Mouse (Mus musculus) gastrocnemius, adult 2 months (tissue): Measurements from ENCODE around the gene Etv2. TPM values are rescaled to one million over a fixed set of nuclear protein-coding genes. Genes with fewer than 3 reads are reported as not detected.
A peak's percentile ranks its signal among the peaks of the same experiment; 100 is the strongest.

ENCODE experiments used
- DNase-seq: peaks from one replicate; pipeline ENCODE4 v3.0.0; 2022
- H3K27ac ChIP-seq: fragments of 200-600 bp; 2 replicates; pipeline ENCODE4 v1.8.1; 2022; ENCODE audit warnings: mild to moderate bottlenecking
- H3K4me3 ChIP-seq: fragments of 200-600 bp; 2 replicates; pipeline ENCODE4 v1.8.1; 2022; ENCODE audit warnings: mild to moderate bottlenecking, moderate library complexity
- CTCF ChIP-seq: fragments of 200-600 bp; IDR thresholded peaks from 2 replicates; pipeline ENCODE4 v1.8.1; 2022; ENCODE audit warnings: antibody characterized with exemption, mild to moderate bottlenecking, moderate library complexity
- intact Hi-C: fragments of 180-260 bp; cut with DNase I; formaldehyde crosslinking; loops from one replicate; pipeline ENCODE4 v1.15.1; 2025
- microRNA-seq: library from miRNA; unstranded; fragments of <30 nt; microRNA quantifications from one replicate; pipeline ENCODE4 v1.2.0, GENCODE M21; 2021
- total RNA-seq, 2 experiments: library from RNA; stranded (reverse); gene quantifications; 2 replicates each; pipeline ENCODE4 v1.2.3; 2021

Etv2 gene
- total RNA-seq, 2 experiments from 2014 or later, result not detected

DNA sequence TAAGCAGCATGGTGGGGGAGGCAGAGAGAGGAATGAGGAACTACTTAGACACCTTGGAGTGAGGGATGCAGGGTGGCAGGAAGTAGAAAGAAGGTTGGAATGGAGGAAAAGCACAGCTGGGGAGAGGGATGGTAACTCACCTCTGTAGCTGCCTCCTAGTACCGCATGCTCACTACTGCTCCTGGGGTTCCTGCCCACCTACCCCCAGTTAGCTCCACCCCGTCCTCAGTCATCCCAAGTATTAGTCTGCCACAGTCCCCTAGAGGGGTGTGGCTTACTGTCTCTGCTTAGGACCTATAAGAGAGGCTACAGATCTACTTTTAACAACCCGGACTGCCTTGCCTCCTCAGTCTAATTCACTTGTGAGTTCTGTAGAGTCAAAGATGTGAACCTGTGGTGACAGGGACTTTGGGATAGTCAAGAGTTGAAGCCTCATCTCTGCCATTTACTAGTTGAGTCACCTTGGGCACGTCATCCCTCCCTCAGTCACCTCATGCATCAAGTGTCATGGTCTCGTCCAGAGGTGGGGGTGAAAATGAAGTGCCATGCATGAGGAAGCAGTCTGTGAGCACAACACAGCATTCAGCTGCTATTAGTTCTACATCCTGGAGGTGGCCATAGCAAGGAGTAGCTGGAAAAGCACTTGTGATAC, 42.8 kb downstream of the Etv2 start:
- intact Hi-C loops, result loop anchor here (10.0 kb wide), 1 partner anchor 382 kb away; the partner anchor contains the start of genes Fam187b and Lsr
- TF ChIP-seq CTCF, result no peak
- H3K27ac ChIP-seq, result no peak overlapping the region
- no peak for DNase-seq
- H3K4me3 ChIP-seq, result no peak overlapping the region

DNA sequence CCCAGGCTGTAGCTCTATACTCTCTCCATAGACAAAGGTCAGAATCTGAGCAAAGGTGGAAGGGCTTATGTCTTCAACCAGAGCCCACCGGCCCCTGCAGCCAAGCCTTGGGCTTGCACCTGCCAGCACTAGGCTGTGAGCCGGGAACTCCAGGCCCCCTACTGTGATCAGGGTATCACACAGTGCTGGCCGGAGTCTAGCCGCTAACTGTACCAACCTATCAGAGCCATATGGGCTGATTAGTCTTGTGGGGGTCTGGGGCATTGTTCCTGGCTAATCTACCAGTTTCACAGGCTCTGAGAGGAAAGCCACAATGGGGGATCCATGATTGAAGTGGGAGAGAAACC, 44.1 kb downstream of the Etv2 start:
- Histone ChIP-seq H3K4me3 (no peak overlapping the region), H3K27ac (no peak overlapping the region)
- intact Hi-C loops, result loop anchor here (10.0 kb wide), 1 partner anchor 383 kb away; the partner anchor contains the start of genes Fam187b and Lsr
- TF ChIP-seq CTCF, result no peak
- DNase-seq, result no peak

DNA sequence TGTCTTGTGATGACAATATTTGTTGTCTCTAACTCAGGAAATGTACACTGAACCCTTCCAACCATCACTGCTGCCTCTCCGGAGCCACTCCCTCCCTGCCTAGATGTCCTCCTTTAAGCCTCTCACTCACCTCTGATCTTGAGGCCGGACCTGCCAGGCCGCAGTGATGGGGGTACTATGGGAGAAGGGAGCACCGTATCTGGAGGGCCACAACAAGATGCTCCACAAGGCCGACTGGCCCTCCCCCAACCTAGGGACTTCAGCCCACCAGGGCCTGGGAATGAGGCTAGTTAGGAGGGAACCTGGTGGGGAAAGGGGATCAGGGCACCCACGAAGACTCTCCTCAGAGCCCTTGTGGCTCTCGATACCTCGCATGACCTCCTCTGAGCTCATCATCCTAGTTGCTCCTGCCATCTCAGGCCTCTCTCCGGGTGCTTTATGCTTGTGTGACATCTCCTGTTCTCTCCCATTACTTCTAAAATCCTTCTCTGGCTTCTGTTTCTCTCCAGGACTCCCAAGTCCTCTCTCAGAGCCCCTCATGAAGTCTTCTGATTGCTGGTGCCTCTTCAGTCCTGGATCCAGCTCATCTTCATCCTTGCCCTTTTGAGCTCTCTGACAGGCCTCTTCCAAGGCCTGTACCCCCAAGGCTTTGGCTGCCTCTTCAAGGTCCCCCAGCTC, 44.6 kb downstream of the Etv2 start:
- TF ChIP-seq CTCF, result no peak
- intact Hi-C loops, result loop anchor here (10.0 kb wide), 1 partner anchor 384 kb away; the partner anchor contains the start of genes Fam187b and Lsr
- DNase-seq, result no peak
- no peak overlapping the region for H3K27ac ChIP-seq
- H3K4me3 ChIP-seq, result no peak overlapping the region

GRCm38 (mm10) chr7:30589435-30590301, 46.0 kb downstream of the Etv2 start:
- intact Hi-C loops, result loop anchor here (1.0 to 10.0 kb wide), 3 partner anchors 24 to 385 kb away; partner anchors contain the start of genes Fam187b and Lsr
- peak; percentile 97 for TF ChIP-seq CTCF
- peak overlapping the region; percentile 98 for H3K4me3 ChIP-seq
- H3K27ac ChIP-seq, result peak overlapping the region; percentile 97
- DNase-seq, result peak; percentile 89

GRCm38 (mm10) chr7:30588676-30589434, 46.8 kb downstream of the Etv2 start, which contains the start of gene Kmt2b:
Kmt2b (minus strand) TSS chr7:30588726.
- TF ChIP-seq CTCF, result no peak
- DNase-seq, result peak; percentile 99

GRCm38 (mm10) chr7:30587842-30588667, 47.6 kb downstream of the Etv2 start:
- intact Hi-C loops, result loop anchor here (2.0 kb wide), 1 partner anchor 33 kb away; no protein-coding TSS in a partner anchor
- peak overlapping the region; percentile 98 for H3K4me3 ChIP-seq
- TF ChIP-seq CTCF, result no peak
- peak overlapping the region; percentile 97 for H3K27ac ChIP-seq
- no peak for DNase-seq

More at GRCm38 (mm10) chr7:30588676-30589434, 46.8 kb downstream of the Etv2 start, which contains the start of gene Kmt2b:
- H3K27ac ChIP-seq, result peak within 1 kb of the TSS; percentile 97
- H3K4me3 ChIP-seq, result peak within 1 kb of the TSS; percentile 98
- intact Hi-C loops, result loop anchor here (1.0 to 2.0 kb wide), 2 partner anchors 24 to 34 kb away; no protein-coding TSS in a partner anchor

- intact Hi-C loops, result no loop called here
Measured at GRCm38 (mm10) chr7:30586455-30587020, 49.1 kb downstream of the Etv2 start.

GRCm38 (mm10) chr7:30585170-30585569, 50.5 kb downstream of the Etv2 start:
- Histone ChIP-seq H3K4me3 (no peak overlapping the region), H3K27ac (no peak overlapping the region)
- no peak for DNase-seq
- no peak for TF ChIP-seq CTCF
- intact Hi-C loops, result no loop called here

More at GRCm38 (mm10) chr7:30586455-30587020, 49.1 kb downstream of the Etv2 start:
- no peak overlapping the region for H3K27ac ChIP-seq
- TF ChIP-seq CTCF, result no peak
- H3K4me3 ChIP-seq, result peak overlapping the region; percentile 98
- DNase-seq, result no peak

DNA sequence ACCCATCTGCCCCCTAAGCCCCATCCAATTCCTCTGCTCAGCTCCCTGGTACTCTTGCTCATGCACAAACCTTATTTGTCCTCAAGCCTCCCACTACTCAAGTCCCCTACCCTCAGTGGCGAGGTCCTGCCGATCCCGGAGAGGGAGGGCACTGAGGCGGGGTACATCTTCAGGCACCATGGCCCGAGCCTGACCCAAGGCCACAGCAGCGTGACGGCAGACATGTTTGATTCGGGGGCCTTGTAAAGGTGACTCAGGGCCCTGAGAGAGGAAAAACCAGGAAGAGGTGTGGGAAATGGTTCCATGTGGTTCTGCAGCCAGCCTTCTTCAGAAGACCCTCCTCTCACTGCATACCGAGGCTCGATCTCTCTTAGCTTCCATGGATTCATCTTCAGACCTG, 51.3 kb downstream of the Etv2 start:
- TF ChIP-seq CTCF, result no peak
- no peak for DNase-seq
- H3K4me3 ChIP-seq, result no peak overlapping the region
- no peak overlapping the region for H3K27ac ChIP-seq
- intact Hi-C loops, result no loop called here

Small RNA genes lying within 50 kb of the gene (microRNA-seq; reads per million reads assigned to microRNA genes)
- not detected for gene Mir3569

Other genes with a start within 250 kb of the Etv2 start
- 1 to 10 TPM; 2.6 to 5.7 TPM for gene Tyrobp, start 222.1 kb downstream of the Etv2 start, total RNA-seq
- gene Hcst, start 216.0 kb downstream of the Etv2 start, total RNA-seq, result not detected
- under 1 TPM; 0.11 to 0.13 TPM for gene Nfkbid, start 214.1 kb downstream of the Etv2 start, total RNA-seq
- 1 to 10 TPM in 1 of 2 experiments, under 1 TPM in 1; 0.94 to 1.2 TPM for gene Aplp1, start 190.3 kb downstream of the Etv2 start, total RNA-seq
- gene Kirrel2, start 178.2 kb downstream of the Etv2 start, total RNA-seq, result not detected
- not detected for gene Nphs1, start 177.5 kb downstream of the Etv2 start, total RNA-seq
- gene Prodh2, start 142.2 kb downstream of the Etv2 start, total RNA-seq, result not detected
- under 1 TPM; 0.31 to 0.47 TPM for gene Arhgap33, start 100.8 kb downstream of the Etv2 start, total RNA-seq
- 1,000 to 10,000 TPM in 1 of 2 experiments, 100 to 1,000 TPM in 1; 867 to 2,532 TPM for gene Hspb6, start 83.7 kb downstream of the Etv2 start, total RNA-seq
- gene Proser3, start 83.6 kb downstream of the Etv2 start, total RNA-seq, result 1 to 10 TPM; 5.5 to 7.3 TPM
- gene Lin37, start 76.0 kb downstream of the Etv2 start, total RNA-seq, result 10 to 100 TPM in 1 of 2 experiments, 1 to 10 TPM in 1; 9.2 to 10.5 TPM
- 10 to 100 TPM; 53.8 to 62.5 TPM for gene U2af1l4, start 72.6 kb downstream of the Etv2 start, total RNA-seq
- gene Gm49396, start 72.5 kb downstream of the Etv2 start, total RNA-seq, result 1 to 10 TPM; 1.8 to 2.2 TPM
- gene Psenen, start 72.2 kb downstream of the Etv2 start, total RNA-seq, result 100 to 1,000 TPM; 116 to 123 TPM
- 1 to 10 TPM; 1.1 to 1.5 TPM for gene Igflr1, start 70.4 kb downstream of the Etv2 start, total RNA-seq
- 10 to 100 TPM; 13.3 to 16.3 TPM for gene Kmt2b, start 47.1 kb downstream of the Etv2 start, total RNA-seq
- gene Zbtb32, start 36.9 kb downstream of the Etv2 start, total RNA-seq, result under 1 TPM in 1 of 2 experiments, not detected in 1; 0.33 TPM
- under 1 TPM in 1 of 2 experiments, not detected in 1; 0.17 TPM for gene Upk1a, start 23.0 kb downstream of the Etv2 start, total RNA-seq
- 1,000 to 10,000 TPM; 1,338 to 2,234 TPM for gene Cox6b1, start 9.7 kb downstream of the Etv2 start, total RNA-seq
- 10 to 100 TPM; 37.4 to 38.3 TPM for gene Rbm42, start 14.5 kb upstream of the Etv2 start, total RNA-seq
- gene Haus5, start 29.1 kb upstream of the Etv2 start, total RNA-seq, result 1 to 10 TPM; 3.7 to 4.2 TPM
- gene Pmis2, start 35.8 kb upstream of the Etv2 start, total RNA-seq, result 1 to 10 TPM; 2.7 to 4.9 TPM
- gene 2200002J24Rik, start 63.1 kb upstream of the Etv2 start, total RNA-seq, result not detected
- under 1 TPM; 0.13 to 0.14 TPM for gene Atp4a, start 76.4 kb upstream of the Etv2 start, total RNA-seq
- 100 to 1,000 TPM; 232 to 255 TPM for gene Tmem147, start 93.7 kb upstream of the Etv2 start, total RNA-seq
- gene Gapdhs, start 107.8 kb upstream of the Etv2 start, total RNA-seq, result not detected
- 1 to 10 TPM; 2.8 to 4.7 TPM for gene Sbsn, start 115.6 kb upstream of the Etv2 start, total RNA-seq
- 1 to 10 TPM in 1 of 2 experiments, under 1 TPM in 1; 0.98 to 1.2 TPM for gene Dmkn, start 127.9 kb upstream of the Etv2 start, total RNA-seq
- gene Krtdap, start 152.0 kb upstream of the Etv2 start, total RNA-seq, result under 1 TPM in 1 of 2 experiments, not detected in 1; 0.78 TPM
- gene Ffar2, start 187.9 kb upstream of the Etv2 start, total RNA-seq, result under 1 TPM in 1 of 2 experiments, not detected in 1; 0.14 TPM
- gene Ffar3, start 220.3 kb upstream of the Etv2 start, total RNA-seq, result not detected
- gene Ffar1, start 225.7 kb upstream of the Etv2 start, total RNA-seq, result not detected
- gene Cd22, start 244.5 kb upstream of the Etv2 start, total RNA-seq, result under 1 TPM in 1 of 2 experiments, not detected in 1; 0.31 TPM